Mouse (Mus musculus): ENCODE measurements around the gene Gins3.

DNA sequence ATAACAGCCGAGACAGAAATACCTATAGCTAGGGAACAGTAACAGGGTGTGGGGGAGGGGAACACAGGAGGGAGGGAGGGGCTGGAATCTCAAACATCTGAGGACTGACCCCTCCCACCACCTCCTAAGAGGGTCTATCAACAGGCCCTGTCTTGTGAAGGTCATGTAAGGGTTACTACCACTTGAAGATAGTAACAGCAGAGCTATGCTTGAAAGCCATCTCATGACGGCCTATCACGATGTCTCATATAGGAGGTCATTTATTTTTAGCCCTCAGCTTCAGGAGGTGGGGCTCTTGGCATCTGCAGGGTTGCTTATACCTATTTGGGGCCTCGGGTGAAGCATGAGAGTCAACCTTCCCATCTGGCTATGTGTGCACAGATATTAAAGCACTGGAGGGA is 36.4 kb upstream of the Gins3 start:
- TF ChIP-seq CTCF (IDR thresholded peaks at IDR 0.05; ENCODE audit: low read depth, low read length), result no peak
- no peak for TF ChIP-seq POLR2A (IDR thresholded peaks at IDR 0.05; ENCODE audit: extremely low read depth, insufficient read depth, low read length)

Measured in liver, adult 2 months (tissue).